Mouse (Mus musculus) megakaryocyte progenitor cell, adult 5-6 weeks (primary cell): ENCODE results near the gene Hoxa9. TPM values are rescaled to one million over a fixed set of nuclear protein-coding genes. Genes with fewer than 3 reads are reported as not detected.

Experiments
- ATAC-seq: replicated peaks from 2 replicates; pipeline ENCODE4 v1.8.0; 2016; ENCODE audit warnings: mild to moderate bottlenecking, moderate TSS enrichment, inconsistent platforms; ENCODE audit not compliant: poor library complexity
- total RNA-seq, 2 experiments: library from RNA; stranded (forward) in 1 of 2; stranded (reverse) in 1 of 2; fragments of 157-497, 149-512 nt in 1 of 2; fragments of 200-1000 nt in 1 of 2; gene quantifications; 2 replicates each; pipeline versions ENCODE4 v1.2.3 to v1.2.4; 2015 to 2017

The Hoxa9 gene
- total RNA-seq (2015) (8.1 and 10.7 TPM in 2 replicates), total RNA-seq (2017) (23.4 and 24.9 TPM in 2 replicates)

DNA sequence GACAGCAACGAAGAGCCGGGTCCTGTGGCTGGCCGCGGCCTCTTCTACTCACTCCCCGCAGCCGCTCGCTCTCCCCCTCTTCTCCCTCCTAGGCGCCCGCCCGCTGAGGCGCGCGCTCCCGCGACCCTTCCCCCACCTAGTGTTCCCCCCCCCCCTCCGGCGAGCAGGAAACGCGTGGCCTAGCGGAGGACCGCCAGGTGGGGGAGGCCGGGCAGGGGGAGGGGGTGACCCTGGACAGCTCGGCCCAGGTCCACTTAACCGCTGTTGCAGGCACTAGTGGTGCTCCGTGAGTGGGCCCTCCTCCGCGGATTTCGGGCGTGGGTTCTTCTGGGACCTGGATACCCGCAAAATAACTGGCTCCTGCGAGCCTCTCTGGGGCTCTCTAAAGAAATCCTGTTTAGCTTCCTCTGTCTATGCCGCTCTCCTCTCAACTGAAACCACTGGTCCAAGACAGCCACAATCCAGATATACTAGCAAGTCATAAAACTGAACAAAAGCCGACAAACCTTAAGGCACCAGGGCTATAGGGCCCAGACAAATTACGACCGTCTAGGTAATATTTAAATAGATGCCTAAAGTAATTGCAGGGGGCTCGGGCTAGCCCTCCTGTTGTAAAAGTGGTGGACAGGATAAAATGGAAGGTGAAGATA is at the start of gene Hoxa9:
Gene Hoxa9 (minus strand): TSS at position 574 of the 650 bp plus-strand sequence.
- ATAC-seq, result no peak

DNA sequence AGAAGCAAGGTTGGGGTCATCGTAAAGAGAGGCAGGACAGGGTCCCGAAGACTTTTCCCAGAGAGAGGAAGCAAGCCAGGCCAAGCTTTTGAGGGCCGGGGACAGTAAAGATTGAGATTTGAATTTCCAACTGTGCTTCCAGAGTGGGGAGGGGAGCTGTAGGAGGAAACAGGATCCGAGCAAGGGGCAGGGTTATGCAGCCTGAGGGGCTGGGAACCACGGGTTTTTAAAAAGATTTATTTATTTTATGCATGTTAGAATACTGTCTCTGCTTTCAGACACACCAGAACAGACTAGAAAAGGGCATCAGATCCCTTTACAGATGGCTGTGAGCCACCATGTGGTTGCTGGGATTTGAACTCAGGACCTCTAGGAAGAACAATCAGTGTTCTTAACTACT is 46.0 kb upstream of the Hoxa9 start:
- ATAC-seq, result no peak

DNA sequence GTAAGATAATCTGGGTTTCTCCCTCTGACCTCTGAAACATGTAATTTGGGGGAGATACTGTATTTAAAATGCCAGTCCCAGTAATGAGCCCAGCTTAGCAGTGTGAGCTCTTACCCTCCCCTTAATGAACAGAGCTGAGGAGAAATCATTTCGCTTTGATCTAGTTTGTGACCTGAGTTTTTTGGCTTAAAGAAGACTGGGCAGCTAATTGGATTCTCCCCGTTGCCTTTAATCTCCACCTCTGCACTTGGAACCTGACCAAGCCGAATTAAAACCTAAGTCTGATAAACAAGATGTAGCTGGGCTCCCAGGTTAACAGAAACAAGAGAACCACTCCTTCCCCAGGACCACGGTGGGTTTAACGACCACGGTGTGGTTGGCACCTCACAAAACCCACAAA is 45.5 kb upstream of the Hoxa9 start:
- ATAC-seq, result no peak

DNA sequence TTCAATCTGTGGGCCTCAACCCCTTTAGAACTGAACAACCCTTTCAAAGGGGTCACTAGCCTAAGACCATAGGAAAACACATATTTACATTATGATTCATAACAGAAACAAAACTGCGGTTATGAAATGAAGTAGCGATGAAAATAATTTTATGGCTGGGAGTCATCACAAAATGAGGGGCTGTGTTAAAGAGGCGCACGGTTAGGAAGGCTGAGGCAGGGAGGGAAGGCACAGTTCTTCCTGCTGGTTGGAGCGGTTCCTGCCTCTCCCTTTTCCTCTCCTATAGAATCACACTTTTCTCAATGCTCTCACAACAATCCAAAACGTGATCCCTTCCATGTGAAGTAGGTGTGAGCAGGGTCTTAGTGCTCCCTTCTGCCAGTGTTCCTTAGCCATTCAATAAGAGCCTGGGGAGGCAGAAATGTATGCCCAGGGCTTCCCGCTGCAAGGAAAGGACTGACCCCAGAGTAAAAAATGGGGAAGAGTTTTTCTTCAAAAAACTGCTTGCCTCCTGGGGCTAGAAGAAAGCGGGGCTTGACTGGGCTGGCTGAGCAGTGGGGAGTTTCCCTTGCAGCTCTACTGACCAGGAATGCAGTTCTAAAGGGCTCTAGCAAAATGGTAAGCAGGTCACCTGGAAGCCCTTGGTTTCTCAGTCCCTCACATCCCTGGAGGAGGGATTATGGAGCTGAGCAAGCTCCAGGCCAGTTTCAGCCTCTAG is 44.8 kb upstream of the Hoxa9 start:
- no peak for ATAC-seq

DNA sequence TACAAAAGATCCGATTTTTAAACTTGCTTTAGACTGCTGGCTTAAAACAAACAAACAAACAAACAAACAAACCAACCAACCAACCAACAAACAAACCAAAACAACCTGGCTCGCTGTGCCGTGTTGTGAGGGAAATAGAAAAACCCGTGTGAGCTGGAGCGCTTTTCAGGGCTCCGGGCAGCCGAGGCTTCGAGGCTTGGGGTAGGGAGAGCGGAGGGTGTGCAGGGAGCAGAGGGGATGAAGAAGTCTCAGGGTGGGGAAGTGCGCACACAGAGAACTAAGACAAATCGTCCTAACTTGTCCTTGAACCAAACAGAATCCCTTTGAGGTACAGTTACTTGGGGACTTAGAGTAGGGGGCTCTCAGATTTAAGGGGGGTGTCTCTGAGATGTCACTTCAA is 43.7 kb upstream of the Hoxa9 start:
- ATAC-seq, result no peak

DNA sequence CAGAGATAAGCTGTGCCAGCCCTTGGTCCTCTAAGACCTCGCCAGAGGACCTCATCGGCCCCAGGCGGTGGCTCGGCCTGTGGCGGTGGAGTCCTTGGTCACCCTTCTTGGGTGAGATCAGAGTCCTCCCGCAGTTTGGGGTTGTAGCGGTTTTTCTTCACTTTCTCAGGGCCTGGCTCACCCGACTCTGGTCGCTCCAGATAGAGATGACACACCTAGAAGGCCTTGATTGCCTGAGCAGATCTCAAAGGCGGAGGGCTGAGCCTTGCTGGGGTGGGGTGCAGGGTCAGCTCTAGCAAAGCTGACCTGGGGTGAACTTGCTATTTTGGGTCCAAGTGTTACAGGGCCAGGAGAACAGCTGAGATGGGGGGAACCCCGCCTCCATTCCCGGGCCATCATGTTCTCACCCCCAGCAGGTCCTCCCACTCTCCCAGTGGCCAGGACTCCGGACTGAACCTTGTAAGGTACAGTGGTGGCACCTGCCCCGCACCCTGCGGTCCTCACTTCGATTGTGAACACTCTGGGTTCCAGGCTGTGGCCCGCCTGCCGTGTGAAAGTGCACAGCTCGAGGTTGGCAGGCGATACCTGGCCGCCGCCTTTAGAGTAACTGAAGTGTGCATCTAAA is 42.9 kb upstream of the Hoxa9 start:
- ATAC-seq, result peak; percentile 23; the same call in 1 of the 2 replicates

DNA sequence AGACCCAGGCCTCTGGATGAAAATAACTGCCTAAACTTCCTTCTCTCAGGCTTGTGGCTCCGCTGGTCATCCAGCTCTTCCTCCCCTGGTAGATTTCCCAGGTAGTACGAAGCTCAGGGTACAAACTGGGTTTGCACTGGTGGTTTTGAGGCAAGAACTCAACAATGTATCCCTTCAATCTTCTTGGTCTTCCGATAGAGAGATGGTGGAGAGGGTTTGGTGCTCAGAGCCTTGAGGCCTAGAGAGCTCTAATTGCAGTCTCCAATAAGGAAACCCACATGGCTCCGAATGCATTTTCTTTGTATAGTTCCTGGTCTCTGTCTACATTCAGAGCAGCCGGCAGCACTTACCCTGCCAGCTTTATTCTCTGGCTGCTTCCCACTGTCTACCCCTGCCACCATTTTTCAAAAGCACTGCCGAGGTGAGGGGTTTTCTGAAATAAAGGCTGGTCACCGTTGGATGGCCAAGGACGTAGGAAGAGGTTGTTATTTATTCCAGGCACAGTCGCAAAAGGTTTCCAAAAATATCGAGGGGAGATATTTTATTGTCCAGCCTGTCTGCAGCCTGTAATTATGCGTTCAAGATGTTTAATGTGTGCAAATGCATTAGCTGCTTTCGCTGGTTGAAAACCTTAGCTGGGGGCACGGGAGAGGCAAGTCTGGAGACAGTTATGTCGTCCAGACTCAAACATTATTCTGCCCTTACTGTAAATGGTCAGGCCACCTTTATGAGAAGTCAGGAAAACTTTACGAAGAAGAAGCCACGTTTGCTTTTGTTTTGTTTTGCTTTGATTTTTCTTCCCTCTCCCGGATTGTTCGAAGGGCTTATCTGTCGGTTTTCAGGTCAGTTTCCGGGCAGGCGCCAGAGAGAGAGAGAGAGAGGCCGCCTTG is 42.1 kb upstream of the Hoxa9 start:
- no peak for ATAC-seq

DNA sequence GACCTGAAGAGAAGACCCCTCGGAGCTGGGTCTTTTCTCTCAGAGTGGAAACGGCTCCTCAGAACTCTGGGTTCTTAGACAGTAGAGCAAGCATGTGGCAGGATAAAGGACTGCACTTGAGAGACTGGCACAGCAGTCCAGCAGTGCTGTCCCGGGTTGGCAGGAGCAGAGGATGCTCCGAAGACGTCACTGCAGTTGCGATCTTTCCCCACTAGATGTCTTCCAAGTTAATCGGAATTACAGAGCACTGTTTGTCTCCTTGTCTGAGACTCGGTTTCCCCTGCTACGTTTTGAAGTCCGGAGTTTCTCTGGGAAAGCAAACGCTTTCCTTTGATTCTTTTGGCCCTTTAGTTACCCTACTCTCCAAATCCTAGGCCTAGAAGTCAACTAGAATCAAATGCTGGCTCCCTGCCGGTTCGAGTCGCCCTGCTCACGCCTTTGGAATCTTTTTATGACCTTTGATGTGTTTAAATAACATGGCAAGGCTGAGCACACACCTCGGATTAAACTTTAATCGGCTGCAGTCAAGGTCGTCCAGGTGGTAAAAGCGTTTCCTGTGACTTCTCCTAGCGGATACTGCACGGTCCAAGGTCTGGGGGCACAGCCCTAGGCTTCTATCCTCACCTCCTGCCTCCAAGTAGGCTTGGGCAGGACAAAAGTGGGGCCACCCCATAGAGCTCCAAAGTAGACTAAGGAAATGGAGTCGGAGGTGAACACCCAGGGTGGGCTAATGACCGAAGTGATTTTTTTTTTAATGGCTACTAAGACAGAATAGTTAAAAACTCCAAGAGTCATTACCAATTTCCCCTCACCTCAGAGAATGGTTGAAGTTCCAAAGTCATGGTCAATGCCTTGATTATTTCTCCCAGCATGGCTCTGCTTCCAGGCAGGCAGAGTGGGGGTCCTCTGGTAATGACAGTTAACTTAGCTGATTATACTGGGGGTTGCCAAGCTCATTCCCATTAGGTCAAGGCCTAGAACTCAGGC is 39.9 kb upstream of the Hoxa9 start:
- ATAC-seq, result peak; percentile 84

DNA sequence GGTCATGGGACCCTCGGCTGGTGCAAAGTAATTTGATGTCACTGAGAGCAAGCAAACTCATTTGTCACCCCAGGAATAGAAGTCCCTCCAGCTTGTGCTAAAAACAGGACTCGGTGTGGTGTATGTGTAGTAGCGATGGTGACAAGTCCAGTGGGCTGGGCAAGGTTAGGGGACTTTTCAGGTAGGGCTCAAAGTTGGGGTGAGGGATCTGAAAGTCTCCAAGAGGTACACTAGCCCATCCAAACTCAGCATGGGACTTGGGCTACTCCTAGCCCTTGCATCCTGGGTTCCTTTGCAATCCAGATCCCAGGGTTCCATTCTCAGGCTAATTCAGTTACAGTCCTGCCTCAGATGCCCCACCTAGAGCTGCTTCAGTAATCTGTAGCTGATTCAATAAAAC is 37.9 kb upstream of the Hoxa9 start:
- ATAC-seq, result no peak

DNA sequence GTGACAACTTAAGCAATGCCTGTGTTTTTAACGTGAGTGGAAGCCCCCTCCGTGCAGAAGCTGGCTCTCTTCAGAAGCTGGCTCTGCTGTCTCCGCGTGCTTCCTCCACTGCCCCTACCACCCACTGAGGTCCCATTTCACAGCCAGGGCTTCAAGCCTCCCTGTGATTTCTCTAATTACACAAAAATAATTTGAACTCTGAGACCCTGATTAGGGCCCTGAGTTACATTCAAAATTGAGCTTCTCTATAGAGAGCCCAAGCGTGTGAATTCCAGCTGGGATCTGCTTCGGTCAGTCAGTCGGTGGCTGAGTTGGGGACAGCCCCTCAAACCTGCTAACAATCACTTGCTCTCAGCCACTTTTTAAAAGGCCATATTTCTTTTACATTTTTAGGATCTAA is 37.5 kb upstream of the Hoxa9 start:
- ATAC-seq, result no peak

DNA sequence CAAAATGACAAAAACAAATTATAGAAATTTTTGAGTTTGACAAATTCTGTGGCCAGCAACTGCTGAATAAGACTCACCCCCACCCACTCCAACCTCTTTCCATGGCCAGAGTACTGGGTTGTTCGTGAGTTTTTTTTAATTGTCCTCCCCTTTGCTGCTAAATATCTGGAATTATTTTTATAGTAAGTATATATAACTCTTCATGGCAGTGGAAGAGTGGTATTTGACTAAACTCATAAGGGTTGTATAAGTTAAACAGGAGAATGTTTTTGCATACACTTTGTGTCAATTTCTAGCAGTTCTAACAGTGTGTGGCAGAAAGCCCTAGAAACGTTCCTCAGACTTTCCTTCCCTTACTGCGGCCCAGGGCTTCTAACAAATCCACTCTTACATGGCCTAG is 36.8 kb upstream of the Hoxa9 start:
- ATAC-seq, result no peak

DNA sequence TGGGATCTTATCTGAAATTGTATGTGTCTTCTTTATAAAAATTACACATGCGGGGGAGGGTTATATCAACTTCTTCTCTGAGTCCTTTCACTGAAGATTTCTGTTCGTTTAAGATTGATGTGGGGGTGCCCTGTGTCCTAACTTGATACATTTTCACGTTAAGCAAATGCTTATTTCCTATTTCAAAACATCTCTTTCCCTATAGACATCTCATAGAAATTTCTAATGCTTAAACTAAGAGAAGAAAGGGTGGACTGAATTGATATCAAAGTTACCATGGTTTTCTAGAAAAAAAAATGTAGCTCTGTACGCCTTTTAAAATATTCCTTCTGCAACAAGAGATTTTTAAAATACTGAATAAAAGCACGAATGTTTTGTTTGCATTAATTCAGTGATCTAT is 36.3 kb upstream of the Hoxa9 start:
- no peak for ATAC-seq

DNA sequence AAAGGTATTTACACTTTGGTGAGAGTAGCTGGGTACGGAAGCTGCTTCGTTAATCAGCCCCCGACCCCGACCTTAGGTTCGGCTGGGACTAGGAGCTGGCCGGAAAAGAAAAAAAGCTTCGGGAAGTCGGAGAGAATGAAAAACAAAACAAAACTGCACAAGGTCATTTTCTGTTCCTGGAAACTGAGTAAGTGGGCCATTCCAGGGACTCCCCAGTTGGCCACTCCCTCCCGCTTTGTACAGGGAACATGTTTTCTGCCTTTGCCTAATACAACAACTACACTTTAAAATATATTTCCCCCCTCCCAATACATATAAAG is 35.7 kb upstream of the Hoxa9 start:
- ATAC-seq, result no peak

DNA sequence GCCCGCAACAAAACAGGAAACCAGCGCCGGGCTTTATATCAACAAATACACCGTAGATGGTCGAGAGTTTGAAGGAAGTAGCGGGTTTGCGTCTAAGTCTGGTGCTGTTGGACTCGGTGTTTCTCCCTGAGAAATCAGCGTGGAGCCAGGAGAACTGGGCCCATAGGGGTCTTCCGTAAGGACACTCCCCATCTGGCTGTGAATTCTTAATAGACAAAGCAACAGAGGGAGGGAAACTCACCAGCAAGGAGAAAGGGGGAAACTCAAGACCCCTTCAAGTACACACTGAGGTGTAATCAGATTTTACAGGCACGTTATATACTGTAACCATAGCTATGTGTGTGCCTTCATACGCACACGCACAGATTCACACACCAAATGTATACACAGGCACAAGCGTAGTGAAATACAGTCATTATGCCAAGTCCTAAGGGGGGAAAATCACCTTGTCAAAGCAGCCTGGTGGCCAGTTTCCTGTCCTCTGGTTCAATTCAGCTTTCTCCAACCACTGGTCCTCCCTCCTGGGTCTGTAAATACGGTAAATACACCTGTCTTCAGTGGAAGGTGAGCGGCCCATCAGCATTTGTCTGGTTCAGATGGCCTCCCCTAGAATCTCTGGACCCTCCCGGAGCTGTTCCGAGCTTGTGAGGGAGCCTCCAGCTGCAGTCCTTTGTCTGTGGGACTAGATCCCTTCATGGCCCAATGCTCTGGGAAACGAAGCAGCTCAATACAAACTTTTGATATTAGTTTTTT is 35.2 kb upstream of the Hoxa9 start:
- ATAC-seq, result no peak

DNA sequence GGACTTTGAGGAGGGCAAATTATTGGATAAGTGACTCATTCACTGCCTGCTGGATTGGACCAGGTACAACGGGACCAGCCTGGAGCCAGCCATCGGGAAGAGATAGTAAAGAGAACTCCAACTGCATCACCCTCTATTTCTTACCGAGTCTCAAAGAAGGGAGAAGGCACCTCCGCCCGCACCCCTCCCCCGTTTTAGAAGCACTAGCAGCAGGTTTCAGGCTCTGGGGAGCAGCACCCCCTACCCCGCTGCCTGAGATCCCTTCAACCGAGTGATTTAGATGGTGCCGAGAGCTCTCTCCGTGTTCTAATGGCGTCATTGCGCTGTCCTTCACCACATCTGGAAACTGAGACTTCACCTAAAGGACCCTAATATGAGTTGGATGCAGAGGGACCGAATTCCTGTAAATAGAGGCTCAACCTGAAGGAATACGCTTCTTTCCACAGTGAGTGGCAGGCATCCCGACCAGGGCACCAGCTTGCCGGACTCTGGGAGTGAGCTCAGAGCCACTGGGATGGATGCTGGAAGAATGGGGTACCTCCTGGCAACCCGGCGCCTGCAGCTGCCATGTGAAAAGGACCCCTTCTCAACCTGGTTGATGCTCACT is 34.5 kb upstream of the Hoxa9 start:
- ATAC-seq, result no peak

DNA sequence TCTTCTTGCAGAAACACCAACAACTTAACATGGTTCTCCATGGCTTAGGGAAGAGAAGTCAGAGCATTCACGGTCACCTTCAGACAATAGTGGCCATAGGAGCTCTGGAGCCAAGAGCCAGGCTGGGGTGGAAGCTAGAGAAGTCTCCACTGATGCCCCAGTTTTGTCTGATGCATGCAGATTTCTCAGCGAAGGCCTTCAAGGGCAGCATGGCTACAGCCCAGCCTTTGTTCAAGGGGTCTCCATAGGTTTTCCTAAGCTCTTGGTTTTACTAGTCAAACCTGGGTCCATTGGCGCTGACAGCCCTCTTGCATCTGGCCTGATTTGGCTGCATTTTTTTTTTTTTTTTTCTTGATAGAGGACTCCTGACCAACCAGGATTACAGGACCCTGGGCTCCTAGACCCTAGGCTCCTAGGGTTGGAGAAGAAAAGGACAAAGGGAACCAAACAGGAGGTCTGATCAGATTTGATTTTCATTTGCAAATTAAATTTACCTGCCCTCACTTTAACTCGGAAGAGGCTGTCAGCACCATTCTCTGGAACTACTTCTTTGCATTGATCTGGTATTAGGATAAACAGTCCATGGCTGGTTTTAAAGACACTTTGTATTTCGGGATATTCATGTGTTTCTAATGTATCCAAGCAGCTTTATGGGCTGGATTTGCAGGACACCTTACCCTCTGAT is 33.4 kb upstream of the Hoxa9 start:
- ATAC-seq, result no peak

DNA sequence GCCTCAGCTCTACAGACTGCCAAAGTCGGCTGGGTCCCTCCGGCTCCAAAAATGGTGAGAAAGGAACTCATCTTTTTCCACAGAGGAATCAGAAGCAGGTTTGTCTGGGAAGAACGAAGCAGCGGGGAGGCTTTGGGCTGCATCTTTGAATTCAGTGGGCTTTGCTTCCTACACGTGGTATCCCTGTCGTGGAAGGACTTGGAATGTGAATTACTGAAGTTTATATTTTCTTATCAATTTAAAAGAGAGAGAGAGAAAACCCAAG is 32.4 kb upstream of the Hoxa9 start:
- ATAC-seq, result no peak

DNA sequence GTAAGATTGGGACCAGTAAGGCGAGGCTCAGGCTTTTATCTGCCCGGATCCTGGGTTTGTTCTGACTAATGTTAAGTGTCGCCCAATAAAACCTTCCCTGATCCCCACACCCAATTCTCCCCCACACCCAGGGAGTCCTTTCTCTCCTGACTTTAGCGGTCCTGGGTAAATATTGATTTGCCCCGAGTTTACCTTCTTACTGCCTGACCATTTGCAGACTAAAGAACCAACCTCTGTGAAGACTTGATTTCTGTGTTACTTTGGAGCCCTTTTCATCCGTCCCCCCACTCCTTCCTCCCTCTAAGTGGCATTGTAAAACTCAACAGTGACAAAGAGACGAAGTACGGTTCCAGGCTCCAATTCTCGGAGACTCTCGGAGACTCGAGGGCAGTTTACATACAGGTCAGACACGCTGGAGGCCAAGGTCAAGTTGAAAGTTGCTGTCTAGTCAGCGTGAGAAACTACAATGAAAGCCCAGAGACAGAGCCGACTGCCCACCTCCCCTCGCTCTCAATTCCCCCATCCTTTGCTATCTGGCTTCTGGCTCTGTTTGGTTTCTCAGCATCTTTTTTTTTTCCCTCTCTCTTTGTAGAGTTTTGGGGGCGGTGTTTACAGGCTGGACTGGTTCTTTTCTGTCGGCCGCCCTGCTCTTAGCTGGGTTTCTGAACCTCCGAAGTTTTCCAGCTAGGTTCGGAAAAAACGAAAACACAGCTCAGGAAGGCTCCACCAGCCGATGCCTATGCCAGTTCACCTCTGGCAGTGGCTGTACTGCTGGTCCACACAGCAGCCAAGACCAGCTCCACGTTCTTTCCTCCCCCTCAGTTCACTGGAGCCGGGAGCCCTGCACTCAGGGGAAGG is 31.8 kb upstream of the Hoxa9 start:
- no peak for ATAC-seq
